Mouse (Mus musculus): ENCODE measurements at regions not wholly inside any gene's neighbourhood (a gene's known extent, or its start where the extent isn't known, plus 50 kb on each side); places are given as distances from the start of the nearest gene placed in this dataset.
"Not testable (repeated sequence)": the region's sequence is repeated elsewhere in the genome, so short reads cannot be mapped to it uniquely, and the experiment has no call there.

- no peak for ATAC-seq (ENCODE audit: poor library complexity, severe bottlenecking)
Measured at GRCm38 (mm10) chr10:84285832-84286506, 154.4 kb downstream of the Nuak1 start.

DNA sequence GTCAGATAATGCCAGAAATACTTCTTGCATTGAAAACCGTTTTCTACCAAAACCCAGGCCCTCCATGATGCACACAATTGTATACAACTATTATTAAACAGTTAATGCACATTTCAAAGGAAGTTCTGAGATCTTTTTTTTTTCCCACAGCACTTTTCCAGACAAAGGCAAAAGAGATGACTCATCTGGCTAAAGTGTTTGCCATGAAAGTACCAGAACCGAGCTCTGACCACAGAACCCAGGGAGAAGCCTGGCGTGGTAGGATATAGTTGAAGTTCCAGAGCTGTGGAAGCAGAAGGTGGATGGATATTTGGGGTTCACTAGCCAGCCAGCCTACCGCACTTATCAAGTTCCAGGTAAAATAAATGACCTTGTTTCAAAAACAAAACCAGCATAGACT, 146.0 kb downstream of the Nuak1 start:
- no peak for ATAC-seq (ENCODE audit: poor library complexity, severe bottlenecking)

- no peak for ATAC-seq (ENCODE audit: poor library complexity, severe bottlenecking)
Measured at GRCm38 (mm10) chr10:84296168-84296567, 144.2 kb downstream of the Nuak1 start.

- ATAC-seq (ENCODE audit: poor library complexity, severe bottlenecking), result no peak
Measured at GRCm38 (mm10) chr10:84301561-84301960, 138.8 kb downstream of the Nuak1 start.

GRCm38 (mm10) chr10:84302821-84303520, 137.4 kb downstream of the Nuak1 start:
- no peak for ATAC-seq (ENCODE audit: poor library complexity, severe bottlenecking)

- ATAC-seq (ENCODE audit: poor library complexity, severe bottlenecking), result not testable (repeated sequence)
Measured at GRCm38 (mm10) chr10:84308746-84309145, 131.7 kb downstream of the Nuak1 start.

DNA sequence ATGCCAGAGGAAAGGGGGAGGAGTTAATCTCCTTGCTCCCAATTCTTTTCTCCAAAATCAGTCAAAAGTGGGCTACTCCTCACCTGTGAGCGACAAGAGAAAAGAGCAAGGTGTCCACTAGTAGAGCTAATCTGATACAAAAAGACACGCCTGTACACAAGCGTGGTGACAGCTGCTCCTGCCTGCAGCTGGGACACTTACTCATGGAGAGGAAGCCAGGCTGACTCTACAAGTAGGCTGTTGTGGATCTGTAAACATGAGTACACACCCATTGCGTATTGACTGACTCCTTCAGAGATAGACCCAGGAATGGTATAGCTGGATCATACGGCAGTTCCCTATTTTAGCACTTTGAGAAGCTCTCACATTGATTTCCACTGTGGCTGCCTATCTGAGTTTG, 129.7 kb downstream of the Nuak1 start:
- no peak for ATAC-seq (ENCODE audit: poor library complexity, severe bottlenecking)

GRCm38 (mm10) chr10:84312656-84313055, 127.7 kb downstream of the Nuak1 start:
- ATAC-seq (ENCODE audit: poor library complexity, severe bottlenecking), result no peak

GRCm38 (mm10) chr10:84316857-84317256, 123.5 kb downstream of the Nuak1 start:
- no peak for ATAC-seq (ENCODE audit: poor library complexity, severe bottlenecking)

DNA sequence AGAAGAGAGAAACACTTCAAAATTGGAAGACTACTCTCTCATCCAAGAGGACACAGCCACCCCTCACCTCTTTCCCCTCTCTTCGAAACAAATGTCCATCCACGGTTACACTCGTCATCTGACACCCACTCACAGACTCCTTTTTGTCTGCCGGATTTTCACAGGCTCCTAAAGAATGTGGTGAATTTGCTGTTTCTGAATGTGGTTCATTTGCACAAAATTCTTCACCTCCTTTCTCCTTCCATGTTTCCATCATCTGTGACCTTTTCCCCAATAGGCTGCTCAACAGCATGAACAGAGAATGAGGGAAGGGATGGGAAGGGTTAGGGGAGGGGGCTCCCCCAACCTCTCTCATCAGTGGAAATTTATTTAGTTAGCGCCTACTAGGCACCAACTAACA, 122.4 kb downstream of the Nuak1 start:
- ATAC-seq (ENCODE audit: poor library complexity, severe bottlenecking), result no peak

Measured in megakaryocyte, adult 5-6 weeks (primary cell).